Mouse (Mus musculus) lung, embryonic 14.5 days (tissue): ENCODE measurements at regions not wholly inside any gene's neighbourhood (a gene's known extent, or its start where the extent isn't known, plus 50 kb on each side); places are given as distances from the start of the nearest gene placed in this dataset.

ENCODE experiments used
- ATAC-seq: fragments of 200-750 bp; cut with Nextera tagmentation; 2 replicates; pipeline ENCODE4 v1.8.0; 2017; ENCODE audit warnings: mild to moderate bottlenecking, moderate TSS enrichment, moderate library complexity; ENCODE audit not compliant: insufficient read depth
- DNase-seq: peaks from one replicate; pipeline ENCODE4 v3.0.0-alpha.2; 2015
- H3K27ac ChIP-seq: fragments of 300-500 bp; sonication (generic); 2 replicates; pipeline ENCODE4 v1.5.1; 2014; ENCODE audit warnings: low read depth, mild to moderate bottlenecking, moderate library complexity
- H3K27me3 ChIP-seq: fragments of 300-500 bp; sonication (generic); 2 replicates; pipeline ENCODE4 v1.6.1; 2014; ENCODE audit warnings: low read length, control low read depth; ENCODE audit not compliant: insufficient read depth
- H3K36me3 ChIP-seq: fragments of 300-500 bp; sonication (generic); 2 replicates; pipeline ENCODE4 v1.6.1; 2014; ENCODE audit warnings: control low read depth; ENCODE audit not compliant: insufficient read depth
- H3K4me1 ChIP-seq: fragments of 300-500 bp; sonication (generic); 2 replicates; pipeline ENCODE4 v1.6.1; 2014; ENCODE audit warnings: antibody characterized with exemption, control low read depth; ENCODE audit not compliant: insufficient read depth
- H3K4me2 ChIP-seq: fragments of 300-500 bp; sonication (generic); 2 replicates; pipeline ENCODE4 v1.6.1; 2014; ENCODE audit warnings: mild to moderate bottlenecking
- H3K4me3 ChIP-seq: fragments of 300-500 bp; sonication (generic); 2 replicates; pipeline ENCODE4 v1.5.1; 2014; ENCODE audit warnings: low read depth, low read length
- H3K9ac ChIP-seq: fragments of 300-500 bp; sonication (generic); 2 replicates; pipeline ENCODE4 v1.6.1; 2014
- H3K9me3 ChIP-seq: fragments of 300-500 bp; sonication (generic); 2 replicates; pipeline ENCODE4 v1.6.1; 2016; ENCODE audit warnings: low read depth, low read length, control low read depth
- CTCF ChIP-seq: IDR thresholded peaks from 2 replicates; pipeline ENCODE4 v1.5.1; 2016; ENCODE audit warnings: antibody characterized with exemption, low read depth
- WGBS: fragments of 180-500 bp; shearing (Covaris S2); extraction: QIAGEN DNeasy Blood & Tissue Kit; methylation state at CpG from one replicate; pipeline ENCODE4 v1.1.7; 2014; 5-methylcytosine and 5-hydroxymethylcytosine counted together

DNA sequence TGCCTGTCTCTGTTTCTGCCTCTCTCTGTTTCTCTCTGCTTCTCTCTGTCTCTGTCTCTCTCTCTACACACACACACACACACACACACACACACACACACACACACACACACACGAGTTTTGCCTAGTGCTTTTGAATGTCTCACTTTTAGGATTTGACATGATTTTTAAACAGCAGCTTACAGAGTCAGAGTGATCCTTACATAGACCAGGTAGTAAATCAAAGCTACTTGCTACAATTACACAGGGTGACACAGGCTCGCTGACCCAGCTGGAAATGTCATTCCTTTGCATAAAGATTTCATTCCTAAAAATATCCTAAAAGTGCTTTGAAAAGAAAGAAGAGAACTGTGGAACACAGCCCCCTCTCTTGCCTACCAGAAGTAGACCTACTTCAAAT is 84.5 kb upstream of the Grik1 start:
- DNase-seq (no peak), ATAC-seq (no peak)
- H3K27me3 ChIP-seq, result no peaks in the 10 kb centered on the region
- no peaks in the 10 kb centered on the region for H3K36me3 ChIP-seq
- no peak for TF ChIP-seq CTCF
- 27% methylated on average over 2 of the region's 2 CpGs for WGBS
- H3K27ac ChIP-seq, result no peak overlapping the region
- no peak overlapping the region for H3K9ac ChIP-seq
- no peaks in the 10 kb centered on the region for H3K9me3 ChIP-seq
- no peak overlapping the region for H3K4me2 ChIP-seq
- 0 out of 2 replicates have a peak, but pooled peaks cover 3% of the 10 kb centered on the region for H3K4me1 ChIP-seq
- H3K4me3 ChIP-seq, result no peak overlapping the region

DNA sequence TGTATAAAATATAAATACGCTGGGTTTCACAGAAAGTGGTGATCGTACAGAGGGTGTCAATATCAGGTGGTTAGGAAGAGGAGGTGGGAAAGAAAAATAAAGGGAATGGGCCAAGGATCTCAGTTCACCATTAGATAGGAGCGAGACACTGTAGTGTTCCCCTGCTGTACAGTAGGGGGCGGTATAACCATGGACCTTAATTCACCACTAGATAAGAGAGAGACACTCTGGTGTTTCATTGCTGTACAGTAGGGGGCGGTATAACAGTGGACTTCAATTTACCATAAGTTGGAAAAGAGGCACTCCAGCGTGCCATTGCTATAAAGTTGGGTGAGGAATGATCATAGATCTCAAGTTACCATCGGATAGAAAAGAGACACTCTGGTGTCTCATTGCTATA is 82.0 kb upstream of the Grik1 start:
- TF ChIP-seq CTCF, result peak; percentile 95
- Histone ChIP-seq H3K4me3 (no peak overlapping the region), H3K36me3 (no peaks in the 10 kb centered on the region), H3K27me3 (no peaks in the 10 kb centered on the region), H3K4me2 (no peak overlapping the region), H3K4me1 (0 out of 2 replicates have a peak, but pooled peaks cover 3% of the 10 kb centered on the region), H3K27ac (no peak overlapping the region), H3K9me3 (no peaks in the 10 kb centered on the region), H3K9ac (no peak overlapping the region)
- WGBS, result 34% methylated on average over 7 of the region's 7 CpGs
- ATAC-seq, result peak; percentile 52; the same call in 1 of the 2 replicates
- DNase-seq, result peak; percentile 86

DNA sequence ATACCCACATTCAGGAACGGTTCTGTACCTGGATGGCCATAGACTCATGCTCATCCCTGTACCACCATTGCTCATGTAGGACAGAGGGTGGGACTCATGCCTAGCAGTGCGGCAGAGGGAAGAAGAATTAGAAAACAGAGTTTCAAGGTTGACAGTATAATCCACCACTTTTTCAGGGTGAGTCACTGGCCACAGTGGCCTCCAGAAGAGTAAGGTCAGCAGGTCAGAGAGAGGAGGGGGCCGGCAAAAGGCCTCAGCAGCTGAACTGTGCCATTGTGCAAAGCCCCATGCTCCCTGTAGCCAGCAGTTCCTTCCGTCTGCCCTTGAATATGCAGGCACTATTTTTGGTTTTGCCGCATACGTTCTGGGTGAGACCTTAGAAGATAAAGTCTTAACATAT is 78.1 kb upstream of the Grik1 start:
- H3K9ac ChIP-seq, result no peak overlapping the region
- no peak for DNase-seq
- 56% methylated on average over 6 of the region's 6 CpGs for WGBS

DNA sequence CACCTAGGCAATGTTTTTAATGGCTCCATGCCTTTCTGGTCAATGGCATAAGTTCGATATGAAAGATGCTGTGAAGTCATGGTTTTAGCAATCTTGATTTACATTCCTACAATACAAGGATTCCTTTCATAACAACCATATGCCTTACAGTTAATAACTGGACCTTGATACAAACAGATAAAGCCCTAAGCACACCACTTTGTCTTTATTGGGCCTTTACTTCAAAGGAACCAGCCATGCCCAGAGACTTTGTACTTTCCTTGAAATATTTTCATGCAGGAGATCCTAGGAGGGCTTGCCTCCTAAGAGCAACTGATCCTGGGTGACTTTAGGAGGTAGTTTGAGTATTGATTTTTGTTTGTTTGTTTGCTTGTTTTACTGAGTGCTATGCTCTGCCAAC is 77.1 kb upstream of the Grik1 start:
- Histone ChIP-seq H3K4me1 (no peaks in the 10 kb centered on the region), H3K4me2 (no peak overlapping the region), H3K27me3 (no peaks in the 10 kb centered on the region), H3K9me3 (no peaks in the 10 kb centered on the region), H3K4me3 (no peak overlapping the region), H3K9ac (no peak overlapping the region), H3K27ac (no peak overlapping the region), H3K36me3 (no peaks in the 10 kb centered on the region)
- WGBS, result 65% methylated on average over 1 of the region's 1 CpGs
- ATAC-seq, result no peak
- DNase-seq, result no peak
- no peak for TF ChIP-seq CTCF

More for the DNA sequence above, 78.1 kb upstream of the Grik1 start:
- Histone ChIP-seq H3K27me3 (no peaks in the 10 kb centered on the region), H3K9me3 (no peaks in the 10 kb centered on the region), H3K27ac (no peak overlapping the region), H3K4me2 (no peak overlapping the region), H3K4me1 (no peaks in the 10 kb centered on the region), H3K36me3 (no peaks in the 10 kb centered on the region), H3K4me3 (no peak overlapping the region)
- ATAC-seq, result no peak
- TF ChIP-seq CTCF, result no peak

DNA sequence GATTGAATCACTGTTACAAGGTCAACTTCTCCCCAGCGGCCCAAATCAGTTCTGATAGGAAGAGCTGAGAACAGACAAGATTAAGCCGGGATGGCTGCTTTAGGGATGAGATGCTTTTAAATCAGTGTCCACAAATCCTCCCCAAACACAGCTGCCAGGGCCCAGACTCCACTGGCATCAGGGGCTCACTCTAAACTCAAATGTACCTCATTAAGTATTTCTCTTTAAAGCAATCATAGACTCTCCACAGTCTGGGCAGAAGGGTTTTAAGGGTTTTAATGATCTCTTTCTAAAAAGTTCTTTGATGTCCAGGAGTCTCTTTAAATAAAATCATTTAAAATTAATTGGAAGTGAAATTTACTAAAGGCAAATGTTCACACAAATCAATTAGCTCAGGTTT is 70.0 kb upstream of the Grik1 start:
- 27% methylated on average over 2 of the region's 2 CpGs for WGBS
- H3K9ac ChIP-seq, result no peak overlapping the region
- TF ChIP-seq CTCF, result no peak
- H3K4me3 ChIP-seq, result no peak overlapping the region
- H3K27ac ChIP-seq, result no peak overlapping the region
- no peaks in the 10 kb centered on the region for H3K4me1 ChIP-seq
- H3K36me3 ChIP-seq, result no peaks in the 10 kb centered on the region
- no peaks in the 10 kb centered on the region for H3K27me3 ChIP-seq
- DNase-seq (peak; percentile 18), ATAC-seq (no peak)
- H3K9me3 ChIP-seq, result no peaks in the 10 kb centered on the region
- H3K4me2 ChIP-seq, result no peak overlapping the region
